Mouse (Mus musculus): ENCODE results near the gene Chst3.
A peak's percentile ranks its signal among the peaks of the same experiment; 100 is the strongest.
"Not testable (repeated sequence)": the region's sequence is repeated elsewhere in the genome, so short reads cannot be mapped to it uniquely, and the experiment has no call there.

Gene Chst3

DNA sequence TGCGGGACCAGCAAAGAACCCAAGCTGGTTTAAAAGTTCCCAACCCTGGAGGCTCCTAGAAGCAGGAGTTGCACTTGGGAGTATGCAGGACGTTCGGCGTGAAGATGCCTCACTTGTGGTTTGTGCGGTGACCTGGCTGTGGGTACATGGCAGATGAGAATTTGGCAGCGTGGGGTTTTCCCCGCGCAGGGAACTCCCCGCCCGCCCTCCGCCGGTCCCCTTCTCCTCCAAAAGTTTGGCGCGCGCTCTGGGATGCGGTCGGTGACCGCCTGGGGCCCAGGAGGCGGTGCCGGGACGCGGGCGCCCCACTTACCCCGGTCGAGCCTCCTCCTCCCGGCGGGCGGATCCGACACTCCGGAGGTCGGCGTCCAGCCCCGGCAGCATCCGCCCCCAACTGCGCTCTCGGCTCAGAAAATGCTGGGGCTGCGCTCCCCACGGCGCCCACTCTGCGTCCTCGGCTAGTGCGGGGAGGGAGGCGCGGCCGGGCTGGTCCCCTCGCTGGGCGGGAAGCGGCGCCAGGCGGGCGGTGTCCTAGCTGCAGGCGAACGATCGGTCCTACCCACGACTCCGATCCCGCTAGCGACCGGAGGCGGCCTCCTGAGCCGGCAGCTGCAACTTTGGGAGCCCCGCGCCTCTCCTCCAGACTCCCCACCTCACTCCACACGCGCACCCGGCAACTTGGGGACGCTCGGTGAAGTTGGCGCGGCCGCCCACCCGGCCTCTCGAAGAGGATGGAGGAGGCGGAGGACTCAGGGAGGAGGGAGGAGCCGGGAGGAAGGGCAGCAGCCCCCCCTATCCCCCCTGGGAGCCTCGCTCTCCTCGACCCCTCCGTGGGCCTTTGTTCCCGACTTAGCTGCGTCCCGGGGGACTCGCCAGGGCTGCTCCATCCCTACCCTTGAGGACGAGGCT, at the start of gene Chst3:
TSS of gene Chst3 (minus strand) at position 670 of the 909 bp plus-strand sequence.
- DNase-seq = peak; percentile 88

DNA sequence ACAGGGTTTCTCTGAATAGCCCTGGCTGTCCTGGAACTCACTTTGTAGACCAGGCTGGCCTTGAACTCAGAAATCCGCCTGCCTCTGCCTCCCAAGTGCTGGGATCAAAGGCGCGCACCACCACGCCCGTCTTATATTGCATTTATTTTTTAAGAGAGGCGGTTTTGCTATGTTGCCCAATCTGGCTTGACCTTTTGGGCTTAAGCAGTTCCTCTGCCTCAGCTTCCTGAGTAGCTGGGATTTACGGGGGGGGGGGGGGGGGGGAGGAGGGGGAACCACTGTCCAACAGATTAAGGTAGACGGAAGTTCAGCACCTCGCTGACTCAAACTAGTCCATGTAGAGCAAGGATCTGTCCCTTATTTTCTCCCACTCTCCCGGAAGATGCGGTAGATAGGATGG, 49.7 kb upstream of the Chst3 start:
- no peak for DNase-seq

DNA sequence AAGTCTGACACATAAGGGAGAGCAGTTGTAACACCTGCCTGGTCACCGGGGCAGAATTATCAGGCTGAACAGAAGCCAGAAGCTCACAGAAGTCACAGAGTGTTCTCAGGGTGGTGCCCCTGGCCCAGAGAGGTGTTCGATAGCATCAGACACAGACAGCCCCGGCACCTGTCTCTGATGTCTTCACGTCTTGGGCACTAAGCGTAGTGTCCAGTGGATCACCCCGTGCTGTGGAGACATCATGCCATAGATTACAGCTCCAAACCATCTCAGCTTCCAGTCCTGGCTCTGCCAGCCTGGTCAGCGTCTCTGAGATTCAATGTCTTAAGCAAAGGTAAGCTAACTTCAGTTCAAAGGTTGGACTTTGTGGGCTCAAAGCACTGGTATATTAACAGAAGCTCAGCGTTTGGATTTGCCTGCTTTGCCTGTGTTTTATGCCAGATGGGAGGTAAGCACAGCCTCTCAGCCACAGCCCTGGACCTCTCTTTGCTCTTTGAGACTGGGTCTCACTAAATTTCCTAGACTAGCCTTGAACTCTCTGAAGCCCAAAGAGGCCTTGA, 47.9 kb upstream of the Chst3 start:
- DNase-seq = no peak

DNA sequence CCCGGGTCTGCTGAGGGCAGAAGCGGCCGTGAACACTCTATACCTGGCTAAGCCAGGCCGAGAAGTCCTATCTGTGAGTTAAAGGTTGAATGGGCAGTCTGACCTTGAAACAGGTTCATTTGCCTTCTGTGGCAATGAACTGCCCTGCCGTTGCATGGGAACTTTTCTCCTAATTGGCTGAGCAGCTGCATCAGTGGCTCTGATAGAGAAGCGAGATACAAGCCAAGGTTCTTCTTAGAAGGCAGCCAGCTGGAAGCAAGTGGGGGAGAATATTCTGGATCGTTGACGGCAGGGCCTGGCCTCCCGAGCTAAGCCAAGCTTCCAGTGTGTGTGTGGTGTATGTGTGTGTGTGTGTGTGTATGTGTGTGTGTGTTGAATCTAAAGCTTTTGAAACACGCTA, 46.2 kb upstream of the Chst3 start:
- peak; percentile 60 for DNase-seq

DNA sequence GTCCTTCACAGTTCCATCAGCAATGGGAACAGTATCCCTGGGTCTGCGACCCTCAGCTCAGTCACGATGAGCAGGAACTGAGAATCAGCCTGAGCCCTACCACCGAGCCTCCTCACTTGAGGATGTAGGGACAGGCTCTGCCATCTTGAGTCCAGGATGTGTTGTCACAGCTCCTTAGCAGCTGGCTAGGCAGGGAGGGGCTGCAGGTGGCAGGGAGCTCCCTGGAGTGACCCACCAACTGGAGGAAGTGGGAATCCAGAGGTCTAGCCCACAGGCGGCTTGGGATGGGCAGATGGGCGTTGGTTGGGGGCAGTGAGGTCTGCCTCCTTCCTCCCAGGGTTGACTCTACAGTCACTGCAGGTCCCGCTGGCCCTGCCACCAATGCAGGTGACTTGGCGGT, 44.3 kb upstream of the Chst3 start:
- DNase-seq = no peak

DNA sequence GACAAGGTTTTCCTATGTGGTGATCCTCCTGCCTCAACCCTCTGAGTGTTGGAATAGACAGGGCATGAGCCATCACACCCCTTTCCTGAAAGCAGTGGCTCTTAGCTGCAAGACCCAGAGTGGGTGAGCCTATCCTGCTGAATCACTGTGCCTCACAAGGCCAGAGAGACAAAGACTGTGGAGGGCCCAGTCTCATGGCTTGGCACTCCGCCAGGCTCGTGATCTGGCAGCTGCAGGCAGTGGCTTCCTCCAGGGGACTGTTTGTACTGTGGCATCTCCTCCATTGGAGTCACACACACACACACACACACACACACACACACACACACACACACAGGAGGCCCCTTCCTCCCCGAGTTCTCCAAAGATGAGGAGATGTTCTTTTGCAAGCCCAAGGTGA, 43.3 kb upstream of the Chst3 start:
- DNase-seq = peak; percentile 92

DNA sequence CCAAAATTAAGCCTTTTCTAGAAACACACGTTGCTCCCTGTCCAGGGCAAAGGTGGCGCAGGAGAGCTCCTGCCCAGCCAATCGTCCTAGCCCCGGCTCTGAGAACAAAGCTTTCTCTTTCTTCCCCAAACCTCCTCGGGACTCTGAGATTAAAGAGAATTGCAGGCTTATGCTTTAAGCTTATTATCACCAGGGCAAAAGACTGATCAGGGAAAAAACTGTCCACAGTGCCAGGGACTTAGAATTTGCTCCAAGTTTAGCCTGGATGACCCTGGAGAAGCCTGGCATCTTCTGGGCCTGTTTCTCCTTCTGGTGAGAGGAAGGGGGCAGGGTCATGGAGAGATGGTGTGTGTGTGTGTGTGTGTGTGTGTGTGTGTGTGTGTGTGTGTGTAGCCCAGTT, 42.5 kb upstream of the Chst3 start:
- DNase-seq = no peak

DNA sequence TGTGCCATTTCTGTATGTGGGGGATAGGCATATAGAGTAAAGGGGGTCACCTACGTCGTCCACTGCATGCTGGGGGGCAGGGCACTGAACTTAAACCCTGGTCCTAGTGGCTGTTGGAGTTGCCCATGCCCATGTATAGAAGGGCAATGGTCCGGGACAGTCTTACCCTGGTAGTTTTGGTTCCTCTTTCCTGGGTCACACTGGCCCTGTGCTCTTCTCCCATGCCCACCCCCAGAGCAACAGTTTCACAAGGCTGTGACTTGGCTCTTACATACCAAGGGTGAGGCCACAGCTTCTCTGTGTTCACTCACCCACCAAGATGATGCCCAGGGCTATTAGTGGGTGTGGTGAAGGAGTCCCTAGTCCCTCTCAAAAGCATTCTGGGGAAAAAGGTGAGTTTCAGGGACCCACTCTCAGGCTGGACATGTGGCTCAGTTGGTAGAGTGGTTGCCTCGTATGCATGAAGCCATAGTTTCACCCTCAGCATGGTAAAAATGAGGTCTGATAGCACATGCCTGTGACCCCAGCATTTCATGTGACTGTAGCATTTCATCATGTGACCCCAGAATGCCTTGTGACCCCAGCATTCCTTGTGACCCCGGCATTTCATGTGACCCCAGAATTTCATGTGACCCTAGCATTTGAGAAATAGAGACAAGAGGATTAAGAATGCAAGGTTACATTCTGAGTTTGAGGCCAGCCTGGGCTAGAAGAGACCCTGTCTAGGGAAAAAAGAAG, 41.7 kb upstream of the Chst3 start:
- no peak for DNase-seq

DNA sequence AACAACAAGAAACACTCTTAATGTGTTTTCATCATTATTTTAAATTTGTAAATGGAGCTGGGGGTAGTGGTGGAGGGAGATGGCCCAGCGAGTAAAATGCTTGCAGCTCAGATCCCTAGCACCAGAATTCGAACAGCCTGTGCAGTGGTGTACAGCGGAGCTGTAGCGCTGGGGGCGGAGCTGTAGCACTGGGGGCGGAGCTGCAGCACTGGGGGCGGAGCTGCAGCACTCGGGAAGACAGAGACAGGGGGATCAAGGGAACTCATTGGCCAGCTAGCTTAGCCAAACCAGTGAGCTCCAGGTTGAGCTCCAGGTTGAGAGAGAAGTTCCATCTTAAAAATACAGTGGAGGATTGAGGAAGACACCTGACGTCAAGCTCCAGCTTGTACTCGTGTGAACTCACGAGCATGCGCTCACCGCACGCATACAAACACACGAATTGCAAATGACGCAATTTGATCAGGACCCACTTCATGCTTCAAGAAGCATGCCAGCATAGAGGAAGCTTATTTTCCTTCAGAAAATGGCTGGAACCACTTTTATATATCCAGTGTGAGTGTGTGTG, 38.3 kb upstream of the Chst3 start:
- no peak for DNase-seq

DNA sequence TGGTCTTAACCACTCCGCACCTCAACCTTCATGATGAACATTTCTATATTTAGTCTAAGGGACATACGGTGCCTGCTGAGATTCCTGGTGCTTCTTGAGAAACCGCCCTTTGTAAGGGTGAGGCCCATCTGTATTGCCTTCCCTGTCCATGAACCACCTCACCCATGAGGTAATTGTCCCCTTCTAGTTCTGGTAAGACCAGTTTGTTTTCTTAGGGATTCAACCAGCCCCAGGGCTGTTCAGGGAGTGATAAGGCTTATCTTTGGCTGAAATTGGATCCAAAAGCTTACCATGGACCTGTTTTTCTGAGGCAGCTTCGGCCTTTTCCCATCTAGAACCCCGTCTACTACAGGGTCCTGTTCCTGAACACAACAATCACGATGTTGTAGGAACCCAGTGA, 37.0 kb upstream of the Chst3 start:
- no peak for DNase-seq

DNA sequence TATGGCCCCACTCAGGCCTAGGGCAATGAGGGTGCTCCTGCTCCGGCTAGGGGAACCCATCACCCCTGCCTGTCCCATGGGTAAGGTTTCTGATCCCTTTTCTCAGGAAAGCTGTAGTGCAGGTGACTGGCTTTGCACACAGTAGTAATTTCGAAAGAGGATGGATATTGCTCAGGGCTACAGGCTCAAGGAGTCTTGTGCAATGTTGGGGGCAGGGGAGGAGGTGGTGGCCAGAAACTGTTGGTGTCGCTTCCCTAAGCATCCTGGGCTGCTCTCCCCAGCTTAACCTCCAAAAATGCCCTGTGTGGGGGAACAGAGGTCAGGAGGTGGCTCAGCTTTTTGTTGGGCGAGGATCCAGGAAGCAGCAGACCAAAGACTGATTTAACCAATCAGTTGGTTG, 33.5 kb upstream of the Chst3 start:
- DNase-seq = no peak

DNA sequence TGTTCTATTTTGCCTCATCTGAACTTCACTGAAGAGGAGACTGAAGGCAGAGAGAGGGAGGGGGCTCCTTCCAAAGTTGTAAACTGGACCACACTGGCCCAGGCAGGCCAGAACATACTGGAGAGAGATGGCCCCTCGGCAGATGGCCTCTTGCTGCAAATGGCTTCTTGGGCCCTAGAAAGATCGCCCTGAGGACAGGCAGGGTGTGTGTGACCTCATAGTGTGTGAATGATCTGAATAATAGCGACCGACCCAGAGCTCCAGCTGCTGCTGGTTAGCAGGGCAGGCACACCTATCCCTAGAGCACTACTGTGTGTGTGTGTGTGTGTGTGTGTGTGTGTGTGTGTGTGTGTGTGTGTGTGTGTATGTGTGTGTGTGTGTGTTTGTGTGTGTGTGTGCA, 33.1 kb upstream of the Chst3 start:
- no peak for DNase-seq

DNA sequence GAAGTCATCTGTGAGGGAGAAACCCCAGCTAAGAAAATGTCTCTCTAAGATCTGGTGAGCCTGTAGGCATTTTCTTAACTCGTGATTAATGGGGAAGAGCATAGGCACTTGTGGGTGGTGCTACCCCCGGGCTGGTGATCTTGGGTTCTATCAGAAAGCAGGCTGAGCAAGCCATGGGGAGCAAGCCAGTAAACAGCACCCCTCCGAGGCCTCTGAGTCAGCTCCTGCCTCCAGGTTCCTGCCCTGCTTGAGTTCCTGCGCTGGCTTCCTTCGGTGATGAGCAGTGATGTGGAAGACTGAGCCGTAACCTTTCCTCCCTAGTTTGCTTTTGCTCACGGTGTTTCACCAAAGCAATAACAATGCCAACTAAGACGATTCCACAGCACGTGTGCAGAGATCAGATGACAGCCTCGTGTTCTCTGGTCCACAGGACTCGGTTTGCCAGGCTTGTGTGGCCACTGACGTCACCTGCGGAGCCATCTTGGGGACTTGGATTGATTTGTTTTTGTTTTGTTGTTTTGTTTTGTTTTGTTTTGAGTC, 31.4 kb upstream of the Chst3 start:
- no peak for DNase-seq

DNA sequence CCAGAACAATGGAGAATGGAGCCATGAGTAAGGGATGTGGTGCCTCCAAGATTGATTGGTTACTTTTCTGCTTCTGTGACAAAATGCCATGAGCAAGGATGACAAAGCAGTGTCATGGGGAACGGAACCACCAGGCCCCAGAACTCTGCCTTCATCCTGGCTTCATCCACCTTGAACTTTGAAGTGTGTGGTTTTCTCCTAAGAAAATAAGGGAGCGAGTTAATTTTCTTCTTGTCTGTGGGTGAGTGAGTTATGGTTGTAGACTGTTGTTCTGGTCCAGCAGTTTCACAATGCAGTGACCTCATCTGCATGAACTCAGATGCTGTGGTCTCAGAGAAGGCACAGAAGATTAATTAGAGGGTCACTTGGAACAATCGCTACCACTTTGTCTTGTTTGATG, 29.3 kb upstream of the Chst3 start:
- not testable (repeated sequence) for DNase-seq

DNA sequence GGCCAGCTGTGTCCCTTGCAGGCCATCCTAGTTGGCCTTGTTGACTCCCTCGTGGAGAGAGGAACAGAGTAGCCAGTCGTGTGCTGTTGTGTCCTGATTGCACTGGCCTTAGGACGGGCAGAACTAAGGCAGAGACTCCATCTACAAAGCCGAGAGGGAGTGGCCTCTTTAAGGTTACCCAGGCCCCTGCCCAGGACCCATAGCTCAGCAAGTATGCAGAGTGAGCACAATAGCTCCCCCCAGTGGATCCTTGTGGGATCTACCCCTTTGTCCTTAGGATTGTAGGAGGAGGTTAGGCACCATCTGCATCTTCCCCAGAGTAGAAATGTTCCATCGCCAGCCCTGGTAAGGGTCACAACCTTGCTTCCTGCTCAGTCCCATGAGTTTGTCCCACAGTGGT, 27.5 kb upstream of the Chst3 start:
- DNase-seq = peak; percentile 69

DNA sequence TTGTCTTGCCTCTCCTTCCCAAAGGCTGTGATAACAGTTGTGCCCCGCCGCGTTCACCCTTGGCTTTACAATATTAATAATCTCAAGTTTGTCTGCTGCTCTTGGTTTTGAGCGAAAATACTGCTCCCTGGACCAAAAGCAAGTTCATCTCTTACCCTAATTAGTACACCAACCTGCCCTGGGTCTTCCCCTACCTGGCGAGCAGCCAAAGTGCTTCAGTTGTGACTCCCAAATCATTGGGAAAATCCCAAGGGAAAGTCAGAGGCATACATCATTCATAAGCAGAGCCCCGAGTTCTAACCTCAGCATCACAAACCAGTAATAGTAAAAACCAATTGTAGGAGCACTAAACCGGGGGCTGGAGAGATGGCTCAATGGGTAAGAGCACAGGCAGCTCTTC, 26.6 kb upstream of the Chst3 start:
- DNase-seq = peak; percentile 26

DNA sequence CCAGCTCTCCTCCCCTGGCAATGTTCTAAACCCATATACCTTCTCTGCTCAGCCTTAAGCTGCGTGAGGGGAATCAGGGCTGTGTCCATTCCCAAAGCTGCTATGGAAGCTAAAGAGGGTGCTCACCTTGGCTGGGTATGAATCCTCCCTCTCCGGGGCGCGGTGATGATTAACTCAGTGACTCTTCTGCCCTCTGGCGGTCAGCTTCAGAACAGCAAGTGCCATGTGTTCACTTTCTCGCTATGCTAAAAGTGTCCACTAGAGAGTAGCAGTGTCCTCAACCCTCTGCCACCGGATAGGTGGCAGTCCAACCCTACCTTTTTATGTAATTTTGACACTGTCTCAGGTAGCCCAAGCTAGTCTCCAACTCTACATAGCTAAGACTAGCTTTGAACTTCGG, 26.0 kb upstream of the Chst3 start:
- DNase-seq = peak; percentile 94

DNA sequence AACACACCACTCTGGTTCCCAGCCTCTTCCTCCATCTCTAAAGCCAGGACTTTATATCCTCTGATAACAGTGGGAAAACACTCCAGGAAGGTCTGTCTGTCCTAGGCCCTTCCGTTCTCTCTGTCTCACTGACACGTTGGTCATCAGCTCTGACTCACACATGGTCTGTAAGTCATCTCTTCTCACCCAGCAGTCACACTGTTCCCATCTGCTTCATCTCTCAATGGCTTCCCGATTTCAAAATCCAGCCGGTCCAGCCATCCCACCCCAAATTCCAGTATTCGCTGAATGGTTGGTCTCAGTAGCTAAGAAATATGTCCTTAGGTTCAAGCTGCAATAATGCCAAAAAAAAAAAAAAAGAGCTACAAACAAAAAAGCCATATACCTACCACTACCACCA, 24.9 kb upstream of the Chst3 start:
- no peak for DNase-seq

DNA sequence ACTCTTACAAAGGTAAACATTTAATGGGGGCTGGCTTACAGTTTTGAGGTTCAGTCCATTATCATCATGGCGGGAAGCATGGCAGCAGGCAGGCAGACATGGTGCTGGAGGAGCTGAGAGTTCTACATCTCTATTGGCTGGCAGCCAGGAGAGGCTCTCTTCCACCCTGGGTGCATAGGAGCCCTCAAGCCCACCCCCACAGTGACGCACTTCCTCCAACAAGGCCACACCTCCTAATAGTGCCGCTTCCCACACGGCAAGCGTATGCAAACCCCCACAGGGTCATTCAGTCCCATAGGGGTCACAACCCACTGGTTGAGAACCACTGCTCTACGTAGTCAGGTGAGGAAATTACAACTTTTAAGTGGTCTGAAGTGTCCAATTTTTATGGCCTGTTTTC, 21.4 kb upstream of the Chst3 start:
- DNase-seq = peak; percentile 14

DNA sequence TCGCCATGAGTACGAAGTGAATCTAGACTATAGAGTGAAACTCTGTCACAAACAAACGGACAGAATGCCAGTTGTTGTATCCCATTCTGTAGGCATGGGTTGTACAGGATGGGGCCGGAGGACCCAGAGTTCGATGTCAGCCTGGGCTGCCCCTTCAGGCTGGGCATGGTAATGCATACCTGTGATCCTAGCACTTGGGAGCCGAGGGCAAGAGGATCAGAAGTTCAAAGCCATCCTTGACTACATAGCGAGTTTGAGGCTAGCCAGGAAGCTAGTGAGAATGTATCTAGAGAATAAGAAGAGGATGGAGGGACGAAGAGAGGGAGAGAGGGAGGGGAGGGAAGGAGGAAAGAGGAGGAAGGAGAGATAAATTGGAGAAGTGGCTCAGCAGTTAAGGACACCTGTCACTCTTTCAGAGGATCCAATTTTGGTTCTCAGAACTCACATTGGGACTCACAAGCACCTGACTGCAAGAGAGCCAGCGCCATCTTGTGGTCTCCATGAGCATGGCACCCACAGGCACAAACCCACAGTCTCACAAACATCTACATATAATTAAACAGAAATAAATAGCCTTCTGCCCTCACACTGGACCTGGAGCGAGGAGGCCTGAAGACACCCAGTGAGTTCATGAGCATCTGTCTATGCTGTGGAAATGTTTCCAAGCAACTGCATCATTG, 18.6 kb upstream of the Chst3 start:
- DNase-seq = peak; percentile 81

DNA sequence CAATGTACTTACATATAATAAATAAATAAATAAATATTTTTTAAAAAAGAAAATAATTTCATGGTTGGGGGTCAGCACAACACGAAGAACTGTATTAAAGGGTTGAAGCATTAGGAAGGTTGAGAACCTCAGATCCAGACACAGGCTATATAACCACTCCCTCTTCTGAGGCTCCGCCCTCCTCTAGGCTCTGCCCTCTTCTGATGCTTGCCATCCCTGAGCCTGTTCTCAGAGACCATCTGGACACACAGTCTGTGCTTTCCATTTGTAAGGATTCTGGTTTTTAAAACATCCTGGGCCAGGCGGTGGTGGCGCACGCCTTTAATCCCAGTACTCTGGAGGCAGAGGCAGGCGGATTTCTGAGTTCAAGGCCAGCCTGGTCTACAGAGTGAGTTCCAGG, 16.8 kb upstream of the Chst3 start:
- not testable (repeated sequence) for DNase-seq

DNA sequence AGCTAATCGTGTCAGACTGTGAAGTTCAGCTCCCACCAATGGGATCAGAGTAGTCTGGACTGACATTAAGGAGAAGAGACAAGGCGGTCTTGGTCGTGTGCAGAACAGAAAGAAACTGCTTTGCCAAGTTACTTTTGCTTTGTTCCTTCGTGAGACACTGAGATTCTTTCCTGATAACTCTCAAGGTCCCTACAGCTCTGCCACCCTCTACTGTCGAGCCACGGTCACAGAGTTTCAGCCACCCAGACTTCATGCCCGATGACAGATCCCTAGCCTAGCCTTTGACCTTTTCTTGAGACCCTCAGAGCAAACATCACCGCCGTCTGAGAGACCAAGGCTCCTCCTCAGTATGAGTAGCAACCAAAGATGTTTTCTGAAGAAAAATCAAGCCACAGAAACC, 14.9 kb upstream of the Chst3 start:
- no peak for DNase-seq

Measured in kidney, postnatal 10 days (tissue).